Mouse (Mus musculus) thymus, adult 2 months (tissue): ENCODE results near the gene Ankrd13d.

Source experiments
- CTCF ChIP-seq: fragments of 200-500 bp; IDR thresholded peaks from 2 replicates; pipeline ENCODE4 v1.5.1; 2012; ENCODE audit warnings: mild to moderate bottlenecking, control low read depth, low read length, moderate library complexity, borderline replicate concordance; ENCODE audit not compliant: control insufficient read depth, poor library complexity, insufficient read depth; ENCODE audit errors: extremely low read depth
- POLR2A ChIP-seq: fragments of 200-500 bp; IDR thresholded peaks from 2 replicates; pipeline ENCODE4 v1.6.1; 2012; ENCODE audit warnings: mild to moderate bottlenecking, low read length, control low read depth, moderate library complexity; ENCODE audit not compliant: control insufficient read depth, poor library complexity, insufficient read depth; ENCODE audit errors: extremely low read depth

- no peak for TF ChIP-seq CTCF
- no peak for TF ChIP-seq POLR2A
Observed at GRCm38 (mm10) chr19:4220957-4221743, 61.8 kb downstream of the Ankrd13d start.
